Mouse (Mus musculus) megakaryocyte, embryonic 14.5 days (primary cell): ENCODE data around the gene Kif1b. TPM values are rescaled to one million over a fixed set of nuclear protein-coding genes. Genes with fewer than 3 reads are reported as not detected.
A peak's percentile ranks its signal among the peaks of the same experiment; 100 is the strongest.

ENCODE experiments used
- H3K27me3 ChIP-seq: replicated peaks from 2 replicates; pipeline ENCODE3; 2012; ENCODE audit warnings: inconsistent platforms
- H3K36me3 ChIP-seq: replicated peaks from 2 replicates; pipeline ENCODE3; 2012; ENCODE audit warnings: low read length, inconsistent platforms, mixed read lengths
- H3K4me1 ChIP-seq: 2 replicates; pipeline ENCODE4 v1.6.1; 2012; ENCODE audit warnings: inconsistent platforms
- H3K4me3 ChIP-seq: replicated peaks from 2 replicates; pipeline ENCODE3; 2012; ENCODE audit warnings: moderate library complexity, mild to moderate bottlenecking, inconsistent platforms
- H3K9me3 ChIP-seq: 2 replicates; pipeline ENCODE4 v1.6.1; 2012; ENCODE audit warnings: inconsistent platforms
- FLI1 ChIP-seq: IDR thresholded peaks from 2 replicates; pipeline ENCODE4 v1.6.1; 2012; ENCODE audit warnings: low read length, inconsistent platforms, mixed read lengths
- GATA1 ChIP-seq: IDR thresholded peaks from 3 replicates; pipeline ENCODE4 v1.6.1; 2012; ENCODE audit warnings: mixed read lengths, low read length, inconsistent platforms, borderline replicate concordance
- polyA plus RNA-seq: library from polyadenylated mRNA; stranded (reverse); fragments of >175 nt; gene quantifications from 2 replicates; pipeline ENCODE4 v1.2.3, GENCODE M21; 2012; ENCODE audit warnings: low replicate concordance; ENCODE audit not compliant: insufficient read depth

Kif1b gene
- polyA plus RNA-seq, 1 experiment = 0.87 TPM

DNA sequence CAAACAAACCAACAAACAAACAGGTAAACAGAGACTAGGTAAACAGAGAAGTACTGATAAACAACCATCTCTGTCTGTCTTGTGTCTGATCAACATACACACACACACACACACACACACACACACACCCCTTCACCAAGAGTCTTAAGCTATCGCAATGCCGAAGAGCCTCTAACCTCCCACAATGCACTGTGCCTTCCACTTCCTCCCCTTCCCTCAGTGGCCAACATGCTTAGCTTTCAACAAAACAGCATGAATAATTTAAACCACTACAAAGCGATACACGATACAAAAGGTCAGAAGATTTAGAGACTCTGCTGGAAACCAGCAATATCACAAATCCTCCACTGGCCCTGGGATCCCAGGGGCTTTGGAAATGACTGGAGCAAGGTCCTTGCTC lies 14.8 kb upstream of the Kif1b start:
- Histone ChIP-seq H3K27me3 (peaks cover 10% of the 10 kb centered on the region), H3K9me3 (0 out of 2 replicates have a peak, but pooled peaks cover 4% of the 10 kb centered on the region), H3K4me1 (no peaks in the 10 kb centered on the region; the same call in 1 of the 2 replicates), H3K4me3 (no peak overlapping the region), H3K36me3 (peaks cover 3% of the 10 kb centered on the region)
- TF ChIP-seq GATA1 (no peak), FLI1 (no peak)

DNA sequence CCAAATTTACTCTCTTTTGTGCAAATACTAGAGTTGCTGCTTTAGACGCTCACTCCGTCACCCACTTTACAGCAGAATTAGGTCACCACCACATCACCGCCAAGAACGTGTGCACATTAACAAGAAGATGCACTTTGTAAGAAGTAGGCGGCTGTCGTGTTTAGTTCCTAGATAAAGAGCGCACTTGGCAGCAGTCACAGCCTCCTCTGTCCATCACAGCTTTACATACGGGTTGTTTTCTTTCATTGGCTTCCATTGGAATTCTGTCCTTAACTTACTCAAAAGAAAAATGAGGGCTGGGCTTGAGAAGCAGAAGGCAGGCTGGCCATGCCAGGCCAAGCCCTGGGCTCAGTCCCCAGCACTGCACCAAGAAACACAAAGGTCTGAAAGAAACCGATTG lies 11.6 kb upstream of the Kif1b start:
- H3K4me1 ChIP-seq = no peaks in the 10 kb centered on the region; the same call in 1 of the 2 replicates
- H3K9me3 ChIP-seq = 0 out of 2 replicates have a peak, but pooled peaks cover 4% of the 10 kb centered on the region
- H3K4me3 ChIP-seq = no peak overlapping the region

DNA sequence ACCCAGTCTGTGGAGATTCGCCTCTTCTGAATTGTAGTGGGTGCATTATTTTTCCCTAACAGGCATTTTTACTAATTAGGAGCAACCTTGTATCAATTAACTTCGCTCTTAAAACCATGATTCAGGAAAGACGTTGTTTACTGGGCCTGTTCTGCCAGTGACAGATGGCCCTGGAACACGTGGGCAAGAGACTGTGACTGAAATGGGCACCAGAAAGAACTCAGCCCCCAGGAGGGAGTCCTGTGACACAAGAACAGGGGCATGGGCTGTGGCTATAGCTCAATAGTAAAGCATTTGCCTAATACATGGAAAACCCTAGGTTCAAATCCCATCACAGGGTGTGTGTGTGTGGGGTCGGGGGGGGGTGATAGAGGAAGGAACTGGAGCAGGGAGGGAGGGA lies 9.9 kb upstream of the Kif1b start:
- Histone ChIP-seq H3K9me3 (0 out of 2 replicates have a peak, but pooled peaks cover 4% of the 10 kb centered on the region), H3K4me1 (no peaks in the 10 kb centered on the region; the same call in 1 of the 2 replicates), H3K27me3 (peaks cover 23% of the 10 kb centered on the region), H3K36me3 (no peaks in the 10 kb centered on the region), H3K4me3 (no peak overlapping the region)
- TF ChIP-seq GATA1 (no peak), FLI1 (no peak)

More for the DNA sequence above, 11.6 kb upstream of the Kif1b start:
- Histone ChIP-seq H3K36me3 (no peaks in the 10 kb centered on the region), H3K27me3 (peaks cover 14% of the 10 kb centered on the region)
- TF ChIP-seq FLI1 (no peak), GATA1 (no peak)

DNA sequence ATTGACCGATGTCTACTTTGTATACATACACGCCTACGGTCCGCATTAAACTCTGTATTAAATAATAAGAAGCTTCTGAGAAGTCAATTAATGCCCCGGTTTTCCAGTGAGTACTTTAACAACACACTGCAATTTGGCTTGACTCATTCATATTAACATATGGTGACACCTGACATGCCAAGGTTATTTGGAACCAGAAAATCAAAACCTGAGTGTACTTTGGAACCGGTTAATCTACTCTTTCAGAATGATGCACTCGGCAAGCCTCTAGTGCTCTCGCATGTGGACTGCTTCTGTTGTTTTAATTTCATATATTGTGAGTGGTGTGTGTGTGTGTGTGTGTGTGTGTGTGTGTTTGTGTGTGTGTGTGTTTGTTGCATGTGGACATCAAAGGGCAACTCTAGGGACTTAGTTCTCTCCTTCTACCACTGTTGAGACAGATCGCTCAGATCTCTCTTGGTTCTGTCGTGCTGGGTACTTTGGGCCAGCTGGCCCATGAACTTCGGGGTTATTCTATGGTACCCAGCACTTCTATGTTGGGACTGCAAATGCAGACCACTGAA lies 6.9 kb upstream of the Kif1b start:
- no peak for TF ChIP-seq FLI1
- no peak for TF ChIP-seq GATA1
- H3K36me3 ChIP-seq = no peaks in the 10 kb centered on the region
- no peaks in the 10 kb centered on the region for H3K9me3 ChIP-seq
- no peak overlapping the region for H3K4me3 ChIP-seq
- H3K4me1 ChIP-seq = peaks cover 1% of the 10 kb centered on the region; the same call in 1 of the 2 replicates
- H3K27me3 ChIP-seq = peaks cover 31% of the 10 kb centered on the region

DNA sequence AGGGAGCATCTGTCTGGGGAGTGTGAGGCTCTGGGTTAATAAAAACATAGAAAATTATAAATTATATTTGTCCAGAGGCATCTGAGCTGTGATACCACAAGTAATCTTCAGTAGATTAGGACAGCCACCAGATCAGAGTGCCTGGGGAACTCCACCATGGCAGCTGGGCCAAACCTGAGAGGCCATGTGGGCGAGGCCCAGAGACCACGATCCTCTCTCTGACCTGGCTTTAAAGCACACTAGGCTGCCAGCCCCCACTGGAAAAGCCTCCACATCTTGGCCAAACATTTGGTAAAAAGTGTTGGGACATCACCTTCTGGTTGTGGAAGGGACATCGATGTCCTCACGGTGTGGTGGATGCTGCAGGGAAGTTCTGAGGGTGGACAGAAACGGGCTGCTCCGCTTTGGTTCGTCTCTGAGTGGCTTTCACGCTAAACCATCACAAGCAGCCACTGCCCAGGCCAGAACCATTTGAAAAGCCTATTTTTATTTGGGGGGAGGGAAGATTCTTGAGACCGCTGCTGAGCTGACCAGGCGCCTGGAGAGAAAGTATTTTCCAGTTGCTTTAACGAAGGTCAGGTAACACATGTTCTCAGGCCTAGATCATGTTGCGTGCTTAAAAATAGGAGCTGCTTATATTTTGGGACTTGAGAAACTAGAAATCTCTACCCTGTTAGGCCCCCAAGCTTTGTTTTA lies 6.2 kb upstream of the Kif1b start:
- Histone ChIP-seq H3K9me3 (no peaks in the 10 kb centered on the region), H3K27me3 (peaks cover 32% of the 10 kb centered on the region), H3K4me3 (no peak overlapping the region), H3K4me1 (peaks cover 5% of the 10 kb centered on the region), H3K36me3 (no peaks in the 10 kb centered on the region)
- no peak for TF ChIP-seq GATA1
- TF ChIP-seq FLI1 = no peak

DNA sequence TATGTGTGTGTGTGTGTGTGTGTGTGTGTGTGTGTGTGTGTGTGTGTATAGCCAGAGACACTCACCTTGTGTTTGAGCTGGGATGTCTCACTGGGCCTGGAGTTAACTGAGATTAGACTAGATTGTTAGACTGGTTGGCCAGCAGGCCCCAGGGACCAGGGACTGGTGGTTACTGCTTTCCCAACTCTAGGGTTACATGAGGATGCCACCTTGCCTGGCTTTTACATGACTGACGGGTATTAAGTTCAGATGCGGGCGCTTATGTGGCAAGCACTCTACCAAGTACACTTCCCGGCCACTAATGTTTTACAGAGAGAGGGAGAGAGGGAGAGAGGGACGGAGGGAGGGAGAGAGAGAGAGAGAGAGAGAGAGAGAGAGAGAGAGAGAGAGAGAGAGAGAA lies 4.5 kb upstream of the Kif1b start:
- TF ChIP-seq GATA1 (no peak), FLI1 (no peak)
- H3K4me3 ChIP-seq = no peak overlapping the region
- no peaks in the 10 kb centered on the region for H3K9me3 ChIP-seq
- peaks cover 32% of the 10 kb centered on the region for H3K27me3 ChIP-seq
- H3K36me3 ChIP-seq = no peaks in the 10 kb centered on the region
- peaks cover 15% of the 10 kb centered on the region for H3K4me1 ChIP-seq

DNA sequence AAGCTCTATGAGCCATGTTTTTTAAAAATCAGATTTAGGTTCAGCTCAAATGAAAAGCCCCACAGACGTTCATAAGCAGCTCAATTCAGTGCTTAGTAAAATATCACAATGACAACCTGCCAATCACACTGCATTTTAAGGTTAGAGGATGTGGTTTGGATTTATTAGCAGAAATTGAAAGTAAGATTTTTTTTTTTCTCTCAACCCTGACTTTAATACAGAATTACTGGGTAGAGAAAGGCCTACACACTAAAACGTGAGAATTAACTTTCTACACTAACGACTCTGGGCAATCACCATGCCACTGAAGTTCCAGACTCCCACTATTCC lies 963 bp upstream of the Kif1b start:
- H3K9me3 ChIP-seq = no peaks in the 10 kb centered on the region
- H3K36me3 ChIP-seq = no peaks in the 10 kb centered on the region
- TF ChIP-seq FLI1 = no peak
- no peak for TF ChIP-seq GATA1
- peaks cover 38% of the 10 kb centered on the region for H3K27me3 ChIP-seq
- H3K4me3 ChIP-seq = peak overlapping the region; percentile 94
- peaks cover 25% of the 10 kb centered on the region for H3K4me1 ChIP-seq

DNA sequence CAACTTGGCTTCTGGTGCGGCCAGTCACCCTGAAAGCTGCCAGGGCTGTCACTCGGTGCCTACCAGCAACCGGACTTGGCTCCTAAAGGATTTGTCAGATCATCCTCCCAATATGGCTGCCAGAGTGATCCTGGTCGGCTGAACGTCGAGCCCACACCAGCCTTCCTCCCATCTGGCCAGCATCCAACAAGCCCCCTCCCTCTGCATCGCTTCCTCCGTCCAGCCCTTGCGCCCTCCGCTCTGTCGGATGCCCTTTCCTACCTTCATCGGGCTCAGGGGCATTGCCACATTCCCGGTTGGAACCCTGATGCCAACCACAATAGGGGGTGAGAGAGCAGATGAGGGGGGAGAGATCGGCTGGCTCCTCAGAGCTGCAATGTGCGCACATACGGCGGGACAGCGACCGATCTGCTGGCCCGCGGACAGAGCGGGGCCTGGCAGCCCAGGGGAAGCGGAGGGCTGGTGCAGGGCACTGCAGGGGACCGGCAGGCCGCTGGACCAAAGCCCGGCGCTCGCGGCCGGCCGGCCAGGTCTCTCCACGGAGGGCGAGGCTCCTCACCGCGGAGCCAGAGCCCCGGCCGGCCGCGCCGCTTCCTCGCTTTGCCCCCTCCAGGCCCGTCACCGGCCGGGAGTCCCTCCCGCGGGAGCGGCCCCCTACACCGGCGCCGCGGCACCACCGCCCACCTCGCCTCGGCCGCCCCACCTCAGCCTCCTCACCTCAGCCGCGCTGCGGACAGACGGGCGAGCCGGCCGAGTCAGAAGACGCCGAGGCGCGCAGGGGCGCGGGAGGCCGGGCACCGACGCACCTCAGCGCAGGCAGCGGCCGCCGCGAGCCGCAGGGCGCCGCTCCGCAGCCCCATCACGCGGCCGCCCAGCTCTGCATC lies 539 bp downstream of the Kif1b start:
- Histone ChIP-seq H3K4me1 (peaks cover 25% of the 10 kb centered on the region), H3K4me3 (peak overlapping the region; percentile 94), H3K36me3 (no peaks in the 10 kb centered on the region), H3K27me3 (peaks cover 37% of the 10 kb centered on the region), H3K9me3 (no peaks in the 10 kb centered on the region)
- TF ChIP-seq GATA1 (no peak), FLI1 (no peak)

DNA sequence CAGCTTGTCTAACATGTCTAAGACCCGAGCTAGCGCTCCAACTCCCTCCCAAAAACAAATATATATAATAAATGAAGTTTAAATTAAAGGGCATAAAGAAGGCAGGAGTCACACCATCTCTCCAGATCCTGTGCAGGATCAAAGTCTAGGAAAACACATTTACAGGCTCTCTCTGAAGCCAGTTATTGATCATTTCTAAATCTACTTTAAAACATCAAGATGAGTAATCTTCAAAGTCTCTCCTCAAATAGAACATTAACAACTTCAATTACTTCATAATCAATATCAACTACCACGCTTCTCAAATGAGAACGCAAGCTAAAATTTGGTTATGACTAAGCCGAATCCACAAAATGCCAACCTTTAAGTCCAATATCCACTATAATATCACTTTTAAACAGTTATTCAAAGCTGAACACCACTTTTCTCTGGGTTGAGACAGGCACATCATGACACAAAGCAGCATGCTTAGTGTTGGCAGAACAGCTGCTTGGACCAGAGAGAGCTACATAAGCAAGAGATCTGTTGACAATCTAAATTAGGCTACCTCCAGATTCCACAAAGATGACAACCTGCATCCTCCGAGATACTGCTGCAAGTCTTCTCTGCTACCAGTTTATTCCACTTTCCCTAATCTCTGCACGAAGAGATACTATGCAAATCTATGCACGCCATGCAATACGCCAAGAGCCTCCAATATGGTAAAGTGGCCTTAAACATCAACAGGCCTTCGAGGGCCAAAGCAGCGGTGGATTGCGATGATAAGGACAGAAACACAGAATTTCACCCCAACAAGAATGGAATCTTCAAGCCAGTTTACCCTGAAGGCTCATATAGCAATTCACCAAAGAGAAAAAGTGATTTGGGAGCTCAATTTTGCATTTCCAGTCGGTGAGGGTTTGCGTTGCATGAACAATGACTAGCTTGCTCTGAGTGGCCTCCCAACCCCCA lies 1.5 kb downstream of the Kif1b start:
- Histone ChIP-seq H3K36me3 (no peaks in the 10 kb centered on the region), H3K4me1 (peaks cover 25% of the 10 kb centered on the region), H3K27me3 (peaks cover 42% of the 10 kb centered on the region)

More for the DNA sequence above, 1.5 kb downstream of the Kif1b start:
- no peaks in the 10 kb centered on the region for H3K9me3 ChIP-seq
- no peak for TF ChIP-seq GATA1
- TF ChIP-seq FLI1 = no peak
- H3K4me3 ChIP-seq = peak overlapping the region; percentile 94
